Mouse (Mus musculus) cerebellum, adult 2 months (tissue): ENCODE measurements around the gene Syne3. TPM values are rescaled to one million over a fixed set of nuclear protein-coding genes. Genes with fewer than 3 reads are reported as not detected.

Source experiments
- DNase-seq, 2 experiments: peaks; one replicate each; pipeline ENCODE4 v3.0.0; 2021
- H3K27ac ChIP-seq: fragments of 200-500 bp; 2 replicates; pipeline ENCODE4 v1.5.1; 2012; ENCODE audit warnings: low read length, control low read depth, inconsistent platforms; ENCODE audit not compliant: insufficient read depth
- H3K27me3 ChIP-seq: fragments of 200-500 bp; 2 replicates; pipeline ENCODE4 v1.6.1; 2012; ENCODE audit warnings: inconsistent platforms, mild to moderate bottlenecking, low read length, moderate library complexity; ENCODE audit not compliant: control insufficient read depth, insufficient read depth
- H3K4me1 ChIP-seq: fragments of 200-500 bp; 2 replicates; pipeline ENCODE4 v1.6.1; 2011; ENCODE audit warnings: low read length; ENCODE audit not compliant: control insufficient read depth, insufficient read depth
- H3K4me3 ChIP-seq: fragments of 200-500 bp; replicated peaks from 2 replicates; pipeline ENCODE3; 2011; ENCODE audit warnings: mild to moderate bottlenecking, low read depth, low read length, control low read depth; ENCODE audit not compliant: insufficient read depth
- CTCF ChIP-seq: fragments of 200-500 bp; IDR thresholded peaks from 2 replicates; pipeline ENCODE4 v1.5.1; 2011; ENCODE audit warnings: low read depth, mild to moderate bottlenecking, control low read depth, low read length, moderate library complexity, borderline replicate concordance; ENCODE audit not compliant: insufficient read depth
- POLR2A ChIP-seq: fragments of 200-500 bp; IDR thresholded peaks from 2 replicates; pipeline ENCODE4 v1.6.1; 2011; ENCODE audit warnings: low read length, control low read depth, borderline replicate concordance; ENCODE audit not compliant: insufficient read depth
- WGBS: fragments of 180-500 bp; shearing (Covaris S2); methylation state at CpG from one replicate; pipeline ENCODE4 v1.1.7; 2018; 5-methylcytosine and 5-hydroxymethylcytosine counted together
- polyA plus RNA-seq: library from polyadenylated mRNA; depleted of rRNA; stranded (reverse); fragments of >200 nt; gene quantifications from 2 replicates; pipeline ENCODE4 v1.2.3, GENCODE M21; 2012

Syne3 gene
- polyA plus RNA-seq, 1 experiment, result 1.2 TPM

GRCm38 (mm10) chr12:104935144-104935543, 74.5 kb downstream of the Syne3 start:
- 74% methylated on average over 8 of the region's 8 CpGs for WGBS
- no peaks in the 10 kb centered on the region for H3K27me3 ChIP-seq
- no peak overlapping the region for H3K27ac ChIP-seq
- TF ChIP-seq POLR2A (no peak), CTCF (no peak)
- H3K4me3 ChIP-seq, result no peak overlapping the region
- no peak for DNase-seq
- peaks cover 21% of the 10 kb centered on the region for H3K4me1 ChIP-seq

GRCm38 (mm10) chr12:104933800-104934199, 75.8 kb downstream of the Syne3 start:
- Histone ChIP-seq H3K27ac (no peak overlapping the region), H3K27me3 (no peaks in the 10 kb centered on the region), H3K4me1 (peaks cover 13% of the 10 kb centered on the region), H3K4me3 (no peak overlapping the region)
- DNase-seq, result no peak
- 94% methylated on average over 13 of the region's 13 CpGs for WGBS
- TF ChIP-seq POLR2A (no peak), CTCF (no peak)

DNA sequence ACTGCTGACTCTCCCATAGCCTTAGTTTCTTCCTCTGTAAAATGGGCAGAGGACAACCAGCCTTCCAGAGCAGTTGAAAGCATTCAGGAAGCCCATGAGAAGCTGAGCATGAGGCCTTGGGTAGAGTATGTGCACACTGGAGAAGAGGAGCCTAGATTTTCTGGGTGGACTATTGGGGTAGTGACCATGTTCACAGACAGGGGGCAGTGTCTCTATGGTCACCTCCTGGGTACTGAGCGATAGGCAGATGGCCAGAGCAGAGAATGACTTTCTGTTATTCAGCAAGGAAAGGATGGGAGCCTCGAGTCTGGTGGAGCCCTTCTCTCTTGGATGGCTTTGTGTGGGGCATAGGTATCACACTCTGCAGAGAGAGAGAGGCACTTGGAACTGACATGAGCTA, 76.4 kb downstream of the Syne3 start:
- H3K4me3 ChIP-seq, result no peak overlapping the region
- no peaks in the 10 kb centered on the region for H3K27me3 ChIP-seq
- no peak for DNase-seq
- peaks cover 7% of the 10 kb centered on the region for H3K4me1 ChIP-seq
- peak; percentile 37; the same call in 1 of the 2 replicates for TF ChIP-seq CTCF
- no peak for TF ChIP-seq POLR2A
- H3K27ac ChIP-seq, result no peak overlapping the region
- 70% methylated on average over 2 of the region's 2 CpGs for WGBS

DNA sequence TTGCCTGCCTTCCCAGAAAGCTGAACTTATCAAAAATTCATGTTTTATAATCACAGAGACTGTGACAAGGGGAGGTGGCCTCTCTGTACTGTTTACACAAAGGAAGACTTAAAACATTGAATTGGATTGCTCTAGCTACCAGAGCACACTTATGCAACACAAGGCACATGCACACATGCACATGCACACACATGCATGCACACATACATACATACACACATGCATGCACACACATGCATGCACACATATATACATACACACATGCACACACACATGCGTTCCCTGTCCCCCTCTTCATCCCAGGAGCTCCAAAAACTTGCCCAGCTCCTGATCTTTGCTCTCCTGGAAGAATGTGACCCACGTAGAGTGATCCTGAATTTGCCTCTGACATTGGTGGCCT, 83.8 kb downstream of the Syne3 start:
- no peak for DNase-seq
- no peak overlapping the region for H3K4me3 ChIP-seq
- TF ChIP-seq POLR2A, result no peak
- no peak for TF ChIP-seq CTCF
- H3K4me1 ChIP-seq, result no peaks in the 10 kb centered on the region
- H3K27ac ChIP-seq, result no peak overlapping the region
- no peaks in the 10 kb centered on the region; the same call in 1 of the 2 replicates for H3K27me3 ChIP-seq
- 96% methylated on average over 2 of the region's 2 CpGs for WGBS

DNA sequence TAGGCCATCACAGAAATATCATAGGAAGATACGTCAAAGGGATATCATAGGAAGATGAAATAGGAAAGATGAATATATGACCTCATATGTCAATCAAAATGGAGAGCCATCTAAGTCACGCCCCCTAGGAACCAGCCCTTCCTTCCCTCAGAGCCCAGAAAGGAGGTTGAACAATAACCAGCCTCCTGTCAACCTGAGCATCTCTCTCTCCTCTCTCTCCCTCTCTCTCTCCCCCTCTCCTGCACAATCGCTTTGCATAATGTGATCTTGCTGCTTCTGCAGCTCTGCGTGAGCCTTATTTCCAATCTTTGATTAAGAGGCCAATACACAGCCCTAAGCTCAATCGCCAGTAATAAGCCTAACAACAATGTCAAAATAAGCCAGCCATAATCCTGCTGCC, 84.6 kb downstream of the Syne3 start:
- no peak overlapping the region for H3K27ac ChIP-seq
- DNase-seq, result no peak
- TF ChIP-seq POLR2A (no peak), CTCF (no peak)
- H3K27me3 ChIP-seq, result no peaks in the 10 kb centered on the region; the same call in 1 of the 2 replicates
- no peak overlapping the region for H3K4me3 ChIP-seq
- WGBS, result 94% methylated on average over 5 of the region's 5 CpGs
- no peaks in the 10 kb centered on the region for H3K4me1 ChIP-seq

GRCm38 (mm10) chr12:104924546-104924945, 85.1 kb downstream of the Syne3 start:
- WGBS, result 96% methylated on average over 3 of the region's 3 CpGs
- no peak for DNase-seq
- no peaks in the 10 kb centered on the region for H3K4me1 ChIP-seq
- H3K27ac ChIP-seq, result no peak overlapping the region
- no peaks in the 10 kb centered on the region; the same call in 1 of the 2 replicates for H3K27me3 ChIP-seq
- no peak overlapping the region for H3K4me3 ChIP-seq
- TF ChIP-seq POLR2A (no peak), CTCF (no peak)

DNA sequence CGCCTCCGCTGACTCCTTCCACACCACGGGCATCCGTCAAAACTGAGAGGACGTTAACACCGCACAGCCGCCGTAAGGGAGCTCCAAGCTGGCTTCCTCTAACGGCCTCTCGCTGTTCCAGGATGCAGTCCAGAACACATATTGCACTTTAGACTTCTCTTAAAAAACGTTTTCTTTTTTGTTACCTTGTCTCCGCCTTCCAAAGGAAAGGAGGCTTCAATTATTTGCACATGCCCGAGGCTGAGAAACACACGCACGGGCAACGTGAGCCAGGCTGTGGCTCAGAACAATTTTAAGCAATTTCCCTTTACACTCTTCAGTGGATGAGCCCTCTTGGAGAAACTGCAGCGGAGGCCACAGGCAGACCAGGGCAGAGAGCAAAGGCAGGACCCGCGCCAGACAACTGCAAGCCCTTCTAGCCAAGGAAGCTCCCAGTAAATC, 85.6 kb downstream of the Syne3 start:
- no peaks in the 10 kb centered on the region for H3K4me1 ChIP-seq
- DNase-seq, result no peak
- TF ChIP-seq POLR2A, result no peak
- TF ChIP-seq CTCF, result no peak
- H3K27ac ChIP-seq, result no peak overlapping the region
- H3K4me3 ChIP-seq, result no peak overlapping the region
- WGBS, result 32% methylated on average over 19 of the region's 19 CpGs
- no peaks in the 10 kb centered on the region; the same call in 1 of the 2 replicates for H3K27me3 ChIP-seq

DNA sequence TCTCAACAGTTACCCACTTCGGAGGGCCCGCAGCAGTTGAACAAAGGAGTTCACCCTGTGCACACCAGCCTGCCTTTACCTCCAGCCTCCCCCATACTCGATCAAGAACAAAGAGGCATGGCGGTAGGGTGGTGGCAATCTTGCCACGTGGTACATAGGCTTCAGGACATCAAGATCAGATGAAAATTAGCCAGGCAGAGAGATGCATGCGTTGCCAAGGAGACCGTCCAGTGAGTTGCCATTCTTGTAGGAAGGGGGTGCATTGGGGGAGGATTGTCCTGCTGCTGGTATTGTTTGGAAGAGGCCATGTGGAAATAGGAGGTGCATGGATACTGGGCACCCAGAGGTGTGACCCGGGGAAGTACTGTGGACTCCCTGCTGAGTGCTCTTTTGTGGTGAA, 87.0 kb downstream of the Syne3 start:
- no peaks in the 10 kb centered on the region for H3K4me1 ChIP-seq
- H3K4me3 ChIP-seq, result no peak overlapping the region
- H3K27ac ChIP-seq, result no peak overlapping the region
- DNase-seq, result no peak
- H3K27me3 ChIP-seq, result no peaks in the 10 kb centered on the region; the same call in 1 of the 2 replicates
- 22% methylated on average over 8 of the region's 8 CpGs for WGBS
- TF ChIP-seq CTCF, result no peak
- no peak for TF ChIP-seq POLR2A

GRCm38 (mm10) chr12:104921071-104921470, 88.5 kb downstream of the Syne3 start:
- H3K27me3 ChIP-seq, result no peaks in the 10 kb centered on the region; the same call in 1 of the 2 replicates
- H3K27ac ChIP-seq, result no peak overlapping the region
- TF ChIP-seq POLR2A (no peak), CTCF (no peak)
- WGBS, result 68% methylated on average over 7 of the region's 7 CpGs
- no peak overlapping the region for H3K4me3 ChIP-seq
- DNase-seq, result no peak
- H3K4me1 ChIP-seq, result no peaks in the 10 kb centered on the region
